8 mouse cellular contexts compared by ENCODE assay signal in the genomic region with DNA sequence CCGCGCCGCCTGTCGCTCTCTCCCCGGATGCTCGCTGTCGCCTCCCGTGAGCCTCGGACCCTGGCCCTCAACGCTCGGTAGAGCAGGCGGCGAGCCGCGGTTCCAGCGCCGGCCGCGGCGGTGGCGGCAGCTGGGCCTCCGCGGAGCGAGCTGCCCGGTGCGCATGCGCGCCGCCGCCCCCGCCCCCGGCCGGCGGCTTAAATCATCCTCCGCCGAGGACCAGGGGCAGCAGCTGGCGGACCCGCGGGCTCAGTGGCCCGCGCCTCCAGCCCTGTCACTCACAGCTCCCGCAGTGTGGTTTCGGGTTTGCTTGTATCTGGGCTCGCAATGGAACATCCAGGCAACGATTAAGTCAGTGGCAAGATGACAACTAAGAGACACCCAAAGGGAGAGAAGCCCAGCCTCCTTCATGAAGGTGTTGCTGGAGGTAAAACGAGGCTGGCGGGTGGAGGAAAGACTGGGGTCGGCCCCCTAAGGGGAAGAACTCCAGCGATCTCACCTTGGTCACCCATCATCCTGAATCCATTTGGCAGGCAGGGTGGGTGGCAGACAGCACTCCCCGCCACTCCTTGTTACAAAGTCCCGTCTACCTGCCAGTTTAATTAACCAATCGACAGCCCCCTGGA. TPM values are rescaled to one million over a fixed set of nuclear protein-coding genes. Genes with fewer than 3 reads are reported as not detected.
A peak's percentile ranks its signal among the peaks of the same experiment; 100 is the strongest.
DNase-seq lines count a peak whose midpoint lies in the region; ATAC-seq and TF ChIP-seq lines count a peak whose summit lies in the region.

A gene (minus strand): TSS at position 9 of the 626 bp plus-strand sequence.

- peak within 1 kb of the TSS; percentile 95 for H3K9ac ChIP-seq in lung, embryonic 15.5 days

- ATAC-seq in frontal cortex, adult (ENCODE audit: low TSS enrichment) = peak; percentile 66
- peak; percentile 35 to 54 for ATAC-seq in hematopoietic stem cell, adult 5-6 weeks (replicated peaks in 1 of 2; ENCODE audit: insufficient read depth in 1 of 2, low FRiP score in 2 of 2, low TSS enrichment in 1 of 2, low read depth in 1 of 2, poor library complexity in 2 of 2, severe bottlenecking in 2 of 2)
- peak; percentile 83 for ATAC-seq in lung, embryonic 15.5 days (ENCODE audit: borderline replicate concordance, extremely low read depth, low FRiP score, low TSS enrichment)

- 0% methylated on average over 45 of the region's 52 CpGs for WGBS in lung, embryonic 15.5 days
- WGBS in thymus, adult 2 months = under 1% methylated on average over 52 of the region's 52 CpGs

- H3K9me3 ChIP-seq in lung, embryonic 15.5 days = no peaks in the 10 kb centered on the region

- no peaks in the 10 kb centered on the region for H3K27me3 ChIP-seq in lung, embryonic 15.5 days
- H3K27me3 ChIP-seq in thymus, adult 2 months (ENCODE audit: control insufficient read depth, insufficient read depth, low read length) = no peaks in the 10 kb centered on the region

- no peaks in the 10 kb centered on the region for H3K36me3 ChIP-seq in lung, embryonic 15.5 days
- no peaks in the 10 kb centered on the region for H3K36me3 ChIP-seq in thymus, adult 2 months (ENCODE audit: control insufficient read depth, insufficient read depth, low read length)

- TF ChIP-seq CTCF in thymus, adult 2 months (IDR thresholded peaks at IDR 0.05; ENCODE audit: borderline replicate concordance, control insufficient read depth, extremely low read depth, insufficient read depth, low read length, poor library complexity) = 0 out of 2 replicates have a peak, but pooled peaks have one; percentile 25

- peak within 1 kb of the TSS; percentile 94 for H3K4me3 ChIP-seq in lung, embryonic 15.5 days
- peak within 1 kb of the TSS; percentile 79 for H3K4me3 ChIP-seq in thymus, adult 2 months (ENCODE audit: control insufficient read depth, insufficient read depth, low read length)

- peak; percentile 91 for DNase-seq in NIH3T3 (ENCODE audit: low read depth)
- DNase-seq in cerebellum, adult 9-10 months = peak; percentile 85
- peak; percentile 57 for DNase-seq in layer of hippocampus, adult 9-10 months (ENCODE audit: low spot score)
- DNase-seq in ovary, adult 18-20 months (ENCODE audit: low spot score) = peak; percentile 69
- DNase-seq in thymus, adult 2 months = peak; percentile 73

- TF ChIP-seq POLR2A in thymus, adult 2 months (IDR thresholded peaks at IDR 0.05; ENCODE audit: control insufficient read depth, extremely low read depth, insufficient read depth, low read length, poor library complexity) = peak; percentile 76

- H3K27ac ChIP-seq in lung, embryonic 15.5 days = peak within 1 kb of the TSS; percentile 94
- peak within 1 kb of the TSS; percentile 46 for H3K27ac ChIP-seq in thymus, adult 2 months (ENCODE audit: control insufficient read depth, insufficient read depth, low read length)

- H3K4me1 ChIP-seq in lung, embryonic 15.5 days = peaks cover 13% of the 10 kb centered on the region
- peaks cover 3% of the 10 kb centered on the region for H3K4me1 ChIP-seq in thymus, adult 2 months (replicated peaks; ENCODE audit: control insufficient read depth, insufficient read depth, low read length)

- H3K4me2 ChIP-seq in lung, embryonic 15.5 days = peak within 1 kb of the TSS; percentile 91

RNA-seq across cellular contexts. Expression of the gene that starts here (rescaled TPM):
- total RNA-seq in hematopoietic stem cell, adult 5-6 weeks (2017) = 56.1 and 62.3 TPM in 2 replicates
- 3.9 and 4.4 TPM in 2 replicates for polyA plus RNA-seq in lung, embryonic 15.5 days (2015; fragmentation: Nextera tagmentation; extraction: Ambion mirVana)
- polyA plus RNA-seq in thymus, adult 2 months (2012; rRNA removed) = 22.6 and 23.9 TPM in 2 replicates

Comparison
In these comparisons a context has a peak if more than half of its experiments do, and no peak if none do; other contexts are left out.
1. Peak in every context shown above with its lines: DNase-seq, ATAC-seq, H3K4me3 ChIP-seq and H3K27ac ChIP-seq.